Mouse (Mus musculus) heart, postnatal 10 days (tissue): Measurements from ENCODE around the gene Scp2. TPM values are rescaled to one million over a fixed set of nuclear protein-coding genes. Genes with fewer than 3 reads are reported as not detected.

ENCODE experiments used
- microRNA-seq, 2 experiments: library from miRNA; unstranded; fragments of <30 nt; microRNA quantifications; one replicate each; pipeline ENCODE4 v1.2.0; 2022
- total RNA-seq, 2 experiments: library from RNA; stranded (reverse); gene quantifications; 2 replicates each; pipeline ENCODE4 v1.2.3; 2021

Gene Scp2
- total RNA-seq, 2 experiments from 2014 or later: 189 to 194 TPM

Small RNAs within 50 kb of the gene (microRNA-seq; reads per million reads assigned to microRNA genes)
- 0 reads per million in 2 experiments for gene Mir6397

Other genes with a start within 250 kb of the Scp2 start
- 100 to 1,000 TPM; 206 to 222 TPM for gene Cpt2, start 221.4 kb downstream of the Scp2 start, total RNA-seq
- under 1 TPM in 1 of 2 experiments, not detected in 1; 0.10 TPM for gene Slc1a7, start 176.7 kb downstream of the Scp2 start, total RNA-seq
- 10 to 100 TPM; 12.1 to 24.1 TPM for gene Podn, start 48.6 kb downstream of the Scp2 start, total RNA-seq
- gene Echdc2, start 20.4 kb upstream of the Scp2 start, total RNA-seq: 10 to 100 TPM; 32.5 to 34.2 TPM
- not detected for gene Zyg11a, start 73.0 kb upstream of the Scp2 start, total RNA-seq
- gene Zyg11b, start 156.1 kb upstream of the Scp2 start, total RNA-seq: 10 to 100 TPM; 36.5 to 37.5 TPM
- gene Coa7, start 183.1 kb upstream of the Scp2 start, total RNA-seq: 10 to 100 TPM; 45.8 to 48.5 TPM
- not detected for gene Shisal2a, start 238.4 kb upstream of the Scp2 start, total RNA-seq